Mouse (Mus musculus) midbrain, embryonic 14.5 days (tissue): Measurements from ENCODE around the gene Hbq1b. TPM values are rescaled to one million over a fixed set of nuclear protein-coding genes. Genes with fewer than 3 reads are reported as not detected.
A peak's percentile ranks its signal among the peaks of the same experiment; 100 is the strongest.

Experiments used
- ATAC-seq: fragments of 200-750 bp; cut with Nextera tagmentation; 2 replicates; pipeline ENCODE4 v1.8.0; 2017; ENCODE audit warnings: moderate number of reproducible peaks, moderate library complexity; ENCODE audit not compliant: low FRiP score, low TSS enrichment
- DNase-seq: peaks from one replicate; pipeline ENCODE4 v3.0.0-alpha.2; 2015
- H3K27ac ChIP-seq: fragments of 300-500 bp; sonication (generic); replicated peaks from 2 replicates; pipeline ENCODE4 v1.5.1; 2014; ENCODE audit warnings: mild to moderate bottlenecking, low read depth, low read length, moderate library complexity
- H3K27me3 ChIP-seq: fragments of 300-500 bp; sonication (generic); 2 replicates; pipeline ENCODE4 v1.6.1; 2014; ENCODE audit warnings: low read length, control low read depth, mixed read lengths; ENCODE audit not compliant: control insufficient read depth, insufficient read depth
- H3K36me3 ChIP-seq: fragments of 300-500 bp; sonication (generic); 2 replicates; pipeline ENCODE4 v1.6.1; 2014; ENCODE audit warnings: low read length, control low read depth; ENCODE audit not compliant: control insufficient read depth, insufficient read depth
- H3K4me1 ChIP-seq: fragments of 300-500 bp; sonication (generic); 2 replicates; pipeline ENCODE4 v1.6.1; 2014; ENCODE audit warnings: mild to moderate bottlenecking, antibody characterized with exemption, low read length, control low read depth; ENCODE audit not compliant: control insufficient read depth, insufficient read depth
- H3K4me2 ChIP-seq: fragments of 300-500 bp; sonication (generic); 2 replicates; pipeline ENCODE4 v1.6.1; 2014; ENCODE audit warnings: mild to moderate bottlenecking, low read length, moderate library complexity
- H3K4me3 ChIP-seq: fragments of 300-500 bp; sonication (generic); replicated peaks from 2 replicates; pipeline ENCODE4 v1.5.1; 2014; ENCODE audit warnings: low read depth, low read length
- H3K9ac ChIP-seq: fragments of 300-500 bp; sonication (generic); replicated peaks from 2 replicates; pipeline ENCODE4 v1.6.1; 2014; ENCODE audit warnings: mild to moderate bottlenecking, low read length, moderate library complexity
- H3K9me3 ChIP-seq: fragments of 300-500 bp; sonication (generic); 2 replicates; pipeline ENCODE4 v1.6.1; 2016; ENCODE audit warnings: low read length, control low read depth, mixed read lengths; ENCODE audit not compliant: control insufficient read depth
- WGBS: fragments of 180-500 bp; shearing (Covaris S2); extraction: QIAGEN DNeasy Blood & Tissue Kit; methylation state at CpG from one replicate; pipeline ENCODE4 v1.1.7; 2014; 5-methylcytosine and 5-hydroxymethylcytosine counted together
- polyA plus RNA-seq: library from polyadenylated mRNA; unstranded; fragments of >200 nt; fragmentation: Nextera tagmentation; extraction: Ambion mirVana; gene quantifications from 2 replicates; pipeline ENCODE4 v1.2.1, GENCODE M21; 2014

Gene Hbq1b
- polyA plus RNA-seq, 1 experiment from 2014 or later, result not detected

- no peak for ATAC-seq
- 61% methylated on average over 11 of the region's 11 CpGs for WGBS
- no peak overlapping the region for H3K27ac ChIP-seq
Observed at GRCm38 (mm10) chr11:32320507-32321195, 33.9 kb downstream of the Hbq1b start.

GRCm38 (mm10) chr11:32321196-32321565, 34.4 kb downstream of the Hbq1b start:
- Histone ChIP-seq H3K27me3 (no peaks in the 10 kb centered on the region), H3K9me3 (no peaks in the 10 kb centered on the region), H3K4me3 (no peak overlapping the region), H3K9ac (no peak overlapping the region), H3K4me1 (no peaks in the 10 kb centered on the region), H3K27ac (no peak overlapping the region), H3K36me3 (no peaks in the 10 kb centered on the region), H3K4me2 (no peak overlapping the region)
- ATAC-seq (no peak), DNase-seq (peak; percentile 61)
- WGBS, result 37% methylated on average over 8 of the region's 8 CpGs

More at GRCm38 (mm10) chr11:32320507-32321195, 33.9 kb downstream of the Hbq1b start:
- no peak for DNase-seq
- no peaks in the 10 kb centered on the region for H3K27me3 ChIP-seq
- H3K4me3 ChIP-seq, result no peak overlapping the region
- no peaks in the 10 kb centered on the region for H3K4me1 ChIP-seq
- no peak overlapping the region for H3K9ac ChIP-seq
- H3K36me3 ChIP-seq, result no peaks in the 10 kb centered on the region
- no peaks in the 10 kb centered on the region for H3K9me3 ChIP-seq
- no peak overlapping the region for H3K4me2 ChIP-seq

- H3K9ac ChIP-seq, result no peak overlapping the region
- 0 out of 2 replicates have a peak overlapping the region, but pooled peaks have one; percentile 18 for H3K4me2 ChIP-seq
- no peaks in the 10 kb centered on the region for H3K4me1 ChIP-seq
Observed at GRCm38 (mm10) chr11:32324609-32325008, 37.8 kb downstream of the Hbq1b start.

GRCm38 (mm10) chr11:32331075-32331474, 44.3 kb downstream of the Hbq1b start:
- H3K9ac ChIP-seq, result no peak overlapping the region
- DNase-seq, result peak; percentile 39
- H3K4me2 ChIP-seq, result no peak overlapping the region
- 45% methylated on average over 6 of the region's 6 CpGs for WGBS
- no peak overlapping the region for H3K27ac ChIP-seq
- no peaks in the 10 kb centered on the region for H3K27me3 ChIP-seq
- no peak for ATAC-seq
- no peaks in the 10 kb centered on the region for H3K4me1 ChIP-seq
- H3K36me3 ChIP-seq, result no peaks in the 10 kb centered on the region
- H3K9me3 ChIP-seq, result no peaks in the 10 kb centered on the region
- no peak overlapping the region for H3K4me3 ChIP-seq

More at GRCm38 (mm10) chr11:32324609-32325008, 37.8 kb downstream of the Hbq1b start:
- ATAC-seq (peak; percentile 75; the same call in 1 of the 2 replicates), DNase-seq (peak; percentile 93)
- 14% methylated on average over 15 of the region's 15 CpGs for WGBS
- Histone ChIP-seq H3K27ac (no peak overlapping the region), H3K36me3 (no peaks in the 10 kb centered on the region), H3K9me3 (no peaks in the 10 kb centered on the region), H3K4me3 (no peak overlapping the region), H3K27me3 (no peaks in the 10 kb centered on the region)

GRCm38 (mm10) chr11:32331861-32332260, 45.1 kb downstream of the Hbq1b start:
- Histone ChIP-seq H3K27ac (no peak overlapping the region), H3K4me1 (no peaks in the 10 kb centered on the region), H3K9me3 (peaks cover 2% of the 10 kb centered on the region; the same call in 1 of the 2 replicates), H3K36me3 (no peaks in the 10 kb centered on the region), H3K4me3 (no peak overlapping the region), H3K27me3 (no peaks in the 10 kb centered on the region), H3K9ac (no peak overlapping the region), H3K4me2 (no peak overlapping the region)
- DNase-seq (peak; percentile 28), ATAC-seq (no peak)
- 72% methylated on average over 5 of the region's 5 CpGs for WGBS

- H3K4me2 ChIP-seq, result no peak overlapping the region
- no peaks in the 10 kb centered on the region for H3K27me3 ChIP-seq
- WGBS, result 90% methylated on average over 2 of the region's 2 CpGs
- no peak for DNase-seq
- no peaks in the 10 kb centered on the region for H3K4me1 ChIP-seq
- no peak overlapping the region for H3K27ac ChIP-seq
- no peaks in the 10 kb centered on the region for H3K36me3 ChIP-seq
- ATAC-seq, result no peak
- H3K9ac ChIP-seq, result no peak overlapping the region
- no peak overlapping the region for H3K4me3 ChIP-seq
- peaks cover 6% of the 10 kb centered on the region; the same call in 1 of the 2 replicates for H3K9me3 ChIP-seq
Observed at GRCm38 (mm10) chr11:32333235-32333634, 46.5 kb downstream of the Hbq1b start.

GRCm38 (mm10) chr11:32336435-32336907, 49.7 kb downstream of the Hbq1b start:
- Histone ChIP-seq H3K4me1 (no peaks in the 10 kb centered on the region), H3K4me3 (no peak overlapping the region), H3K9ac (no peak overlapping the region), H3K36me3 (no peaks in the 10 kb centered on the region), H3K4me2 (no peak overlapping the region), H3K27me3 (no peaks in the 10 kb centered on the region), H3K9me3 (peaks cover 6% of the 10 kb centered on the region; the same call in 1 of the 2 replicates), H3K27ac (no peak overlapping the region)
- DNase-seq, result no peak
- 87% methylated on average over 6 of the region's 6 CpGs for WGBS
- no peak for ATAC-seq
